Mouse (Mus musculus) kidney, adult 9 months (tissue): Measurements from ENCODE around the gene Cdh18.

Source experiments
- DNase-seq: peaks from one replicate; pipeline ENCODE4 v3.0.0; 2022

Cdh18 gene

GRCm38 (mm10) chr15:23470527-23471475, 922.0 kb downstream of the Cdh18 start:
- DNase-seq: no peak

GRCm38 (mm10) chr15:23486306-23486705, 937.5 kb downstream of the Cdh18 start:
- DNase-seq: peak; percentile 43

DNA sequence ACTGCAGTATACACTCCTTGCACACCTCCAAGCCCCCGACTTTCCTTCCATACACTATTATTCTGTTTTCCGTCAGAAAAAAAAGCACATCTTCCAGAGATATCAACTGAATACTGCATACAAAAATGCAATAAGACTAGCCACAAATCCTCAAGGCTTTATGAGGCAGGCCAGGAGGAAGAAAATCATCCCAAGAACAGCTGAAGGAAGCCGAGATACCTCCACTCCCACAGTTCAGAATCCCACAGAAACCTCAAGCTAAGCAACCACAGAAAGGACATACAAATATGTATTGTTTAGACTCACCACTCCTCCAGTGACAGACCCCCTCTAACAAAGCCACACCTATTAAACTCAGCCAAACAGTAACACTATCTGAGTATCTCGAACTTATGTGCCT, 957.7 kb downstream of the Cdh18 start:
- no peak for DNase-seq

DNA sequence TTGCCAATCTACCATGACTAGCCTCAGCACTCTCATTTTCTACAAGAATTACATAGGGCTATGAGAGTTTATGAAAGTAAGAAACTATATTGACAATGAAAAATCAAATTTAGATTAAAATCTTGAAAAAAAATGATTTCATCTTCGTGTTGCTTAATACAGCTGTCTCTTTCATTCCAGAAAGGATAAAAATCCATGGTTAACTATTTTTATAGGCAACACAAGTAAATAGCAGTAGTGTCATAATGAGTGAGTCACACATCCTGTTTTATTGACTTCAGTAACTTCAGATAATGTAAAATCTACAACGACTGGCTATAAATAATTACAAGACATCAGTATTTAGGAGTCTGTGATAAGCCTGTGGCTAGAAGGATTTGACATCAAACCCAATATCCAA, 960.9 kb downstream of the Cdh18 start:
- no peak for DNase-seq

DNA sequence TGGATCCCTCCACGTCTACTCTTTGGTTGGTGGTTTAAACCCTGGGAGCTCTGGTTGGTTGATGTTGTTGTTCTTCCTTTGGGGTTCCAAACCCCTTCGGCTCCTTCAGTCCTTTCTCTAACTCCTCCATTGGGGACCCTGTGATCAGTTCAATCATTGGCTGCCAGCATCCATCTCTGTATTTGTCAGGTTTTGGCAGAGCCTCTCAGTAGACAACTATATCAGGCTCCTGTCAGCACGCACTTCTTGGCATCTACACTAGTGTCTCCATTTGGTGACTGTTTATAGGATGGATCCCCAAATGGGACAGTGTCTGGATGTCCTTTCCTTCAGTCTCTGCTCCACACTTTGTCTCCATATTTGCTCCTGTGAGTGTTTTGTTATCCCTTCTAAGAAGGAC, 967.0 kb downstream of the Cdh18 start:
- DNase-seq: no peak

DNA sequence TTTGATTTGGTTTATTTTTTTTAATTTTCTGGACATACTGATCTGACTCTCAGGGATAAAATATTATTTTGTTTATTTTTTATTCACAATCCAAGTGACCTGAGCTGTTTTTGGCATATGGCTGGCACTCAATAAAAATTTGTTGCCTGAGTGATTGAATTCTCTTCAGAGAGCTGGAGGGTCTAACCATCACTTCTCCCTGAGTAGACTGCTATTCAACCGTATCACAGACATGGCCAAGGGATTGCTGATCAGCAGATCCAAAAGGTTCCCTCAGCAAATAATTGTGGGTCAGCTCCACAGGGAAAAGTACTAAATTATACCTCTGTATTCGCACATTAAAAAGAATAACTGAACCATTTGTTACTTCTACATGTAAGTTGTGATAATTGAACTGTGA, 969.3 kb downstream of the Cdh18 start:
- no peak for DNase-seq
